Mouse (Mus musculus) neutrophil, adult 5-6 weeks (primary cell): ENCODE measurements at regions not wholly inside any gene's neighbourhood (a gene's known extent, or its start where the extent isn't known, plus 50 kb on each side); places are given as distances from the start of the nearest gene placed in this dataset.
"Not testable (repeated sequence)": the region's sequence is repeated elsewhere in the genome, so short reads cannot be mapped to it uniquely, and the experiment has no call there.

Source experiments
- ATAC-seq: fragments of 151-379, 151-347 bp; 2 replicates; pipeline ENCODE4 v1.8.0; 2017; ENCODE audit warnings: mild to moderate bottlenecking, moderate TSS enrichment; ENCODE audit not compliant: insufficient number of reproducible peaks, poor library complexity, low FRiP score, severe bottlenecking; ENCODE audit errors: extremely low read depth

GRCm38 (mm10) chr9:115803071-115803470, 106.2 kb upstream of the Gadl1 start:
- no peak for ATAC-seq

DNA sequence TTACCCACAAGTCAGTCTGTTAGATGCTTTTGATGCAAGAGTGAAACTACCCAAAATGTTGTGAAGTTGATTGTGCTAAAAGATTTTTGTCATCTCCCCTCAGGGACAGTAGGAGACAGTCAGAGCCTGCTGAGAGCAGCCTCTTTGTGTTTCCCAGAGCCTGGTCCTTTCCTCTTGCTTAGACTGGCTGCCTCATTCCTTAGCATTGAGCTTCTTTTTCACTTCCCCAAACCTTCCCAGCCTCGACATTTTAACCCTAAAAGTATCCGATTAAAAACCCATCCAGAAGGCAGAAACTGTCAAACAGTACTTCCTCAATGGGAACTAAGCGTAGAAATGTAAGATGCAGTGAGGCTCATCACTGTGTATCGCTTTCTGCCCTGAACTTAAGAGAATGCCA, 104.0 kb upstream of the Gadl1 start:
- ATAC-seq = no peak

DNA sequence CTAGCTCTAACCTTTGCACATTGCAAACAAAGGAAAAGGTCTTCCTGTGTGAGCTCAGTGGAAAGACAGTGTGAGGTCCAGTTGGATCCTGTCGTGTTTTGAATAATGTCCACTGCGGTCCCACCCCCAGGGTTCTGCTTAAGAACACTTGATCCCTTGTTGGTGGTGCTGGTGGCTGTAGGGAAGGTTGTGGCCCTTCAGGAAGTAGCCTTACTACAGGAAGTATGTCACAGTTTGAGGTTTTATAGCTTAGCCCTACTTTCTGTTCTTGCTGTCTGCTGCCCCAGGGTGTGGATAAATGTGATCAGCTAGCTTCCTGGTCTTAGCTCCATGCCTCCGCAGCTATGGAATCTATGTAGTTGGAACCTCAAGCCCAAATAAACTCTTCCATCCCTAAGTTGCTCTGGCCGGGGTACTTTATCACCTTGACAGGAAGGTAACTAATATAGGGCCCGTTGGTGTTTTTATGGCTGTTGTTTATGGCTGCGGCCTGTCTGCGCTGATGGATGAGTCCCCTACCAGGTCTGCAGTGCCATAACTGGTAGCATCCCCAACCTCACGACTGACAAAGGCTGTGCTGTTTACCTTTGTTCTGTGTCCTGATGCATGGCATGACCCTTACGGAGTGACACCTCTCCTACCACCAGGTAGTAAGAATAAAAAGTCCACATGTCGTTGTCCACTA, 103.1 kb upstream of the Gadl1 start:
- no peak for ATAC-seq

GRCm38 (mm10) chr9:115840186-115840585, 69.1 kb upstream of the Gadl1 start:
- no peak for ATAC-seq

- ATAC-seq = no peak
These were observed 68.5 kb upstream of the Gadl1 start for GRCm38 (mm10) chr9:115840791-115841190.

- ATAC-seq = no peak
These were observed 67.6 kb upstream of the Gadl1 start for GRCm38 (mm10) chr9:115841684-115842083.

- no peak for ATAC-seq
These were observed 64.9 kb upstream of the Gadl1 start for GRCm38 (mm10) chr9:115844340-115844739.

- no peak for ATAC-seq
These were observed 64.2 kb upstream of the Gadl1 start for GRCm38 (mm10) chr9:115845091-115845490.

- ATAC-seq = no peak
These were observed 61.8 kb upstream of the Gadl1 start for GRCm38 (mm10) chr9:115847289-115848074.

GRCm38 (mm10) chr9:115853210-115853842, 55.9 kb upstream of the Gadl1 start:
- ATAC-seq = not testable (repeated sequence)

DNA sequence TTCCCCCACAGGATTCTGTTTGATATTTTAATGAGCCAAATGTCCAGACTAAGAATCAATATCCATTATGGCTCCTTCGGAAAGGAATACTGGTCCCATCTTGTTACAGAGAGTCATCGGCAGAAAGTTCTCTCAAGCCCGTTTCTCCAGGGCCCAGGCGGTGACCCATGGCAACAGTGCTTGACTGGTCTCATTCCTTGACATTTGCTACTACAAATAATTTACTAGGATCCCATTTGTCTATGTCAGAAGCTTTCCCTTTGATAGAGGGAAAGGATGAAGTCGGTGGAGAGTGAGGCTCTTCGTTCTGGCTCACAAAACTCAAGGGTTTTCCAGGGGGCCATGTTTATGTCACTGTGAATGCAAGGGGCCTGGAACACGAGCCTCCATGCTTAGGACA, 52.0 kb upstream of the Gadl1 start:
- no peak for ATAC-seq

DNA sequence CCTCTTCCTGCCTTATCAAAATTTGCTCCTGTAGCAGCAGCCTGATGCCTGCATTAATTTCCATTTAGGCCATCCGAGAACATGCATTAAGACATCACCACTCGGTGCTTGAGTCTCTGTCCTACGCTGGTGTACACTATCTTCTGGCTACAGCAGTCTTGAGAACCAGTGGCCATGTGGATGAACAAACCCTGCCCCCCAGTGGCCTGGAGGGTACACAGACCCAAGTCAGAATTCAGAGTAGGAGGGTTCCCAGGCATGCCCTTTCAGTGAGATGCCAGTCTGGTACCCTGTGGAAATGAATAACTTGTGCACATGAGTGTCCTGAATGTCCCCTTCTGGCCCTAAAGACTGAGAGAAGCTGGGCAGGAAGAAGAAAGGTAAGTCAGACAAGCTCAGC, 50.4 kb upstream of the Gadl1 start:
- ATAC-seq = no peak
